9 mouse cellular contexts compared by ENCODE assay signal in the genomic region with DNA sequence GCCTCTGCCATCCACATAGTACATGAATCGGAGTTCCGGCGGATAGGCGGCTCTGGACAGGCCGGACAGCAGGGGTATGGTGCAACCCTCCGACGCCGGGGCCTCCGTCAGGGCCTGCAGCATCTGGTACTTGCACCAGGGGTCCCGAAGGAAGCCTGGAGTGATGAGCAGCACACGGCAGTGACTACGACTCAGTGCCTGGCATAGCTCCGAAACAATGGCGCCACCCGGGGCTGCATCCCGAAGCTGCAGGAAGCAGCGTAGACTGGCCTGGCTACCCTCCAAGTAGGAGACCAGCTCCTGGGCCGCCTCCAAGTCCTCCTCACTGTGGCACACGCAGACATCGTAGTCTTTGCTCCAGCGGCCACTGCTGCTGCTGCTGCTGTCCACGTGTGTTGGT. TPM values are rescaled to one million over a fixed set of nuclear protein-coding genes. Genes with fewer than 3 reads are reported as not detected.
DNase-seq lines count a peak whose midpoint lies in the region; TF ChIP-seq lines count a peak whose summit lies in the region.
"Had no signal": no experiment of that assay in that cellular context is flagged by ENCODE, and none has a peak within 500 bp of the region (broad histone marks: within the 10 kb centered on the region; RNA-seq: fewer than 3 reads in every experiment).

No protein-coding gene starts in this region.

- intact Hi-C loops in left cerebral cortex, adult 2 months (cut with DNase I): no loop called here
- intact Hi-C loops in left cerebral cortex, postnatal 36 days (cut with DNase I): no loop called here
- intact Hi-C loops in left cerebral cortex, postnatal 4 days (cut with DNase I): no loop called here

- DNase-seq in adrenal gland, adult 2 months: peak; percentile 42
- no peak for DNase-seq in adrenal gland, postnatal 4 days (ENCODE audit: low spot score in 2 of 2)
- DNase-seq in left cerebral cortex, adult 2 months (ENCODE audit: extremely low spot score in 1 of 2, low spot score in 2 of 2): peak; percentile 42 to 43
- no peak for DNase-seq in left cerebral cortex, postnatal 36 days (ENCODE audit: low spot score in 2 of 2)
- peak; percentile 46 to 51 for DNase-seq in frontal cortex, postnatal 36 days (ENCODE audit: low spot score in 2 of 2)
- DNase-seq in left cerebral cortex, postnatal 4 days: peak; percentile 80
- DNase-seq in T-cell, adult 2 months (ENCODE audit: low spot score): no peak
- DNase-seq in spleen, adult 18-20 months: no peak

- no peak; the same call in 1 of the 2 replicates for TF ChIP-seq CTCF in left cerebral cortex, adult 2 months (IDR thresholded peaks at IDR 0.05)

- no peak overlapping the region for H3K4me3 ChIP-seq in left cerebral cortex, adult 2 months
- H3K4me3 ChIP-seq: neural tube, embryonic 12.5 days had no signal

- H3K27ac ChIP-seq in left cerebral cortex, adult 2 months: no peak overlapping the region
- H3K27ac ChIP-seq: neural tube, embryonic 12.5 days had no signal

RNA-seq across cellular contexts. Expression of a gene that starts 11.3 kb away (rescaled TPM):
- total RNA-seq in adrenal gland, adult 2 months (2021): 100 to 1,000 TPM; 157 to 167 TPM
- polyA plus RNA-seq in adrenal gland, adult 2 months (2012; rRNA removed): 40.6 and 47.4 TPM in 2 replicates
- 100 to 1,000 TPM; 119 to 127 TPM for total RNA-seq in adrenal gland, postnatal 4 days (2021)
- 10 to 100 TPM; 60.7 to 69.9 TPM for total RNA-seq in left cerebral cortex, adult 2 months (2021)
- 10 to 100 TPM; 61.3 to 65.0 TPM for total RNA-seq in left cerebral cortex, postnatal 36 days (2021)
- total RNA-seq in left cerebral cortex, postnatal 4 days (2021): 10 to 100 TPM; 39.0 to 40.4 TPM

RNA-seq across cellular contexts. Expression of a gene that starts 11.4 kb away (rescaled TPM):
- total RNA-seq in adrenal gland, adult 2 months (2021): 1 to 10 TPM; 6.8 to 7.3 TPM
- 10.2 and 11.7 TPM in 2 replicates for polyA plus RNA-seq in adrenal gland, adult 2 months (2012; rRNA removed)
- total RNA-seq in adrenal gland, postnatal 4 days (2021): 10 to 100 TPM in 1 of 2 experiments, 1 to 10 TPM in 1; 6.8 to 10.2 TPM
- 1 to 10 TPM; 1.1 to 2.1 TPM for total RNA-seq in left cerebral cortex, adult 2 months (2021)
- total RNA-seq in left cerebral cortex, postnatal 36 days (2021): 1 to 10 TPM; 1.6 to 2.4 TPM
- 1 to 10 TPM; 3.3 to 3.6 TPM for total RNA-seq in left cerebral cortex, postnatal 4 days (2021)

RNA-seq across cellular contexts. Expression of a gene that starts 12.8 kb away (rescaled TPM):
- total RNA-seq in adrenal gland, adult 2 months (2021): 10 to 100 TPM; 18.3 to 26.8 TPM
- 21.1 and 22.2 TPM in 2 replicates for polyA plus RNA-seq in adrenal gland, adult 2 months (2012; rRNA removed)
- 10 to 100 TPM; 34.9 to 35.8 TPM for total RNA-seq in adrenal gland, postnatal 4 days (2021)
- 10 to 100 TPM; 17.5 to 17.7 TPM for total RNA-seq in left cerebral cortex, adult 2 months (2021)
- total RNA-seq in left cerebral cortex, postnatal 36 days (2021): 10 to 100 TPM; 16.4 to 16.7 TPM
- total RNA-seq in left cerebral cortex, postnatal 4 days (2021): 10 to 100 TPM; 25.9 to 27.2 TPM

RNA-seq across cellular contexts. Expression of a gene that starts 22.2 kb away (rescaled TPM):
- total RNA-seq in adrenal gland, adult 2 months (2021): 10 to 100 TPM; 40.6 to 53.7 TPM
- 14.4 and 16.8 TPM in 2 replicates for polyA plus RNA-seq in adrenal gland, adult 2 months (2012; rRNA removed)
- 10 to 100 TPM; 59.5 to 63.5 TPM for total RNA-seq in adrenal gland, postnatal 4 days (2021)
- 10 to 100 TPM; 33.4 to 36.4 TPM for total RNA-seq in left cerebral cortex, adult 2 months (2021)
- 10 to 100 TPM; 32.4 to 41.2 TPM for total RNA-seq in left cerebral cortex, postnatal 36 days (2021)
- 10 to 100 TPM; 31.9 to 34.9 TPM for total RNA-seq in left cerebral cortex, postnatal 4 days (2021)

Comparison
In these comparisons a context has a peak if more than half of its experiments do, and no peak if none do; other contexts are left out.
1. DNase-seq: peak in adrenal gland, adult 2 months (single experiment), left cerebral cortex, adult 2 months (2 of 2), frontal cortex, postnatal 36 days (2 of 2) and left cerebral cortex, postnatal 4 days (single experiment); none in adrenal gland, postnatal 4 days (0 of 2), left cerebral cortex, postnatal 36 days (0 of 2), T-cell, adult 2 months (single experiment) and spleen, adult 18-20 months (0 of 2).